Mouse (Mus musculus): ENCODE measurements at regions not wholly inside any gene's neighbourhood (a gene's known extent, or its start where the extent isn't known, plus 50 kb on each side); places are given as distances from the start of the nearest gene placed in this dataset.

DNA sequence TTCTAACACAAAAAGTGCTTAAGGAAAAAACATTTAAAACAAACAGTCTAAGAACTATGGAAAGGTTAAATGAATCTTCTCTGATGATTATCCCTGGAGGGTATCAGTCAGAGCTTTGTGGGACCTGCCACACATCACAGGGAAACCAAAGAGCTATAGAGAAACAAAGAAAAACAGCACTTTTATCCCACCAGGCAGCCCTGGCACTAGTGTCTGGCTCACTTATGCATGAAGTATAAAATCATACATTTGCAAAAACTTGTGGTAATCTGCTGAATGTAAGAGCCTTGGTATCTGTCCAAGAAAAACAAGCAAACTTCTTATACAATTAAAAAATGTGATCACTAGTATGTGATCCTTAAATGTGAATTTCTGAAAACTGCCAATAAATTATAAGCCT is 972.4 kb upstream of the Ctnnd2 start:
- no peak for TF ChIP-seq CTCF (IDR thresholded peaks at IDR 0.05; ENCODE audit: low read depth)
- H3K4me3 ChIP-seq (replicated peaks; ENCODE audit: low read depth, low read length): no peak overlapping the region
- no peak for DNase-seq (ENCODE audit: low spot score)

DNA sequence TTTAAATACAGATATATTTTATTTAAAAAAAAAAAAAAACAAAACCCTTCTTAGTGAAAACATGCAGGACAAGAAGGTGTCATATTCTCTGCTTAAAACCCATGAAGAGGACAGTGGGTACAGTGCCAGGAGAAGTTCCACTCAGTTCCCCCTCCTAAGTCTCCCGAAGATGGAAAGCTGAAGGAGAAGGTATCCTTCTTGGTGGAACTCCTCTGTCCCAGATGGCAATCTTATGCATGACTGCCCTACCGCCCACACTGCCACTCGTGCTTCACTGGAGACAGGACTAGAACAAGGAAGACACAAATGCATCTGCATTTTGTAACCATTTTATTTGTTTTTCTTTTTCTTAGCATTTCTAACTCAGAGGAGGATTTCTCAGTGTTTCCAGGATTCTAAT is 948.7 kb upstream of the Ctnnd2 start:
- Histone ChIP-seq H3K4me3 (replicated peaks; ENCODE audit: low read depth, low read length) (no peak overlapping the region), H3K4me2 (ENCODE audit: low read length) (no peak overlapping the region), H3K4me1 (replicated peaks; ENCODE audit: insufficient read depth, low read length) (no peaks in the 10 kb centered on the region), H3K9me3 (replicated peaks; ENCODE audit: low read length) (no peaks in the 10 kb centered on the region), H3K36me3 (ENCODE audit: insufficient read depth, low read length) (no peaks in the 10 kb centered on the region), H3K9ac (ENCODE audit: low read depth, low read length) (no peak overlapping the region), H3K27ac (no peak overlapping the region), H3K27me3 (ENCODE audit: insufficient read depth, low read length) (no peaks in the 10 kb centered on the region)
- 39% methylated on average over 3 of the region's 3 CpGs for WGBS
- no peak for ATAC-seq (replicated peaks; ENCODE audit: low FRiP score, low read depth)
- peak; percentile 4 for DNase-seq (ENCODE audit: low spot score)
- TF ChIP-seq CTCF (IDR thresholded peaks at IDR 0.05; ENCODE audit: low read depth): no peak

More for the DNA sequence above, 972.4 kb upstream of the Ctnnd2 start:
- no peak for ATAC-seq (replicated peaks; ENCODE audit: low FRiP score, low read depth)
- H3K4me1 ChIP-seq (replicated peaks; ENCODE audit: insufficient read depth, low read length): no peaks in the 10 kb centered on the region
- no peak overlapping the region for H3K27ac ChIP-seq
- no peaks in the 10 kb centered on the region for H3K27me3 ChIP-seq (ENCODE audit: insufficient read depth, low read length)
- H3K9me3 ChIP-seq (replicated peaks; ENCODE audit: low read length): no peaks in the 10 kb centered on the region
- H3K36me3 ChIP-seq (ENCODE audit: insufficient read depth, low read length): no peaks in the 10 kb centered on the region
- H3K9ac ChIP-seq (ENCODE audit: low read depth, low read length): no peak overlapping the region
- no peak overlapping the region for H3K4me2 ChIP-seq (ENCODE audit: low read length)

DNA sequence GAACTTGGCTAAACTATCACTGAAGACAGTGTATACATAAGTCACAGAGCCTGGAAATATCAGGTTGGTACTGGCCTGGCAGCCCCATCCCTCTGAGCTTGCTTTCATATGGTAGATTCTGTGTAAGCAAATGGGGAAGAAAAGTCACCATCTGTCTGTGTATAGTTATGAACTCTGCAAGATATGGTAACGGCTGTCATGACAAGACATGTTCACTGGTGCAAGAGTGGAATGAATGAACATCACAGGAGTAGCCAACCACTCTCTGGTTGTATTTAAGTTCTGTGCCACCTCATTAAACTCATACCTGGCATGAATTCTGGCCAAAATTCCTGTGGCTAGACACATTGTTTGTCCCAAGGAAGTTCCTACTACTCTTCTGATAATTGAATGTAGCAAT is 945.5 kb upstream of the Ctnnd2 start:
- H3K27me3 ChIP-seq (ENCODE audit: insufficient read depth, low read length): no peaks in the 10 kb centered on the region
- TF ChIP-seq CTCF (IDR thresholded peaks at IDR 0.05; ENCODE audit: low read depth): no peak
- no peaks in the 10 kb centered on the region for H3K9me3 ChIP-seq (replicated peaks; ENCODE audit: low read length)
- H3K4me3 ChIP-seq (replicated peaks; ENCODE audit: low read depth, low read length): no peak overlapping the region
- ATAC-seq (replicated peaks; ENCODE audit: low FRiP score, low read depth): no peak
- no peak overlapping the region for H3K27ac ChIP-seq
- no peak overlapping the region for H3K4me2 ChIP-seq (ENCODE audit: low read length)
- DNase-seq (ENCODE audit: low spot score): no peak
- H3K36me3 ChIP-seq (ENCODE audit: insufficient read depth, low read length): no peaks in the 10 kb centered on the region
- WGBS: 84% methylated on average over 1 of the region's 1 CpGs
- no peaks in the 10 kb centered on the region for H3K4me1 ChIP-seq (replicated peaks; ENCODE audit: insufficient read depth, low read length)
- H3K9ac ChIP-seq (ENCODE audit: low read depth, low read length): no peak overlapping the region

DNA sequence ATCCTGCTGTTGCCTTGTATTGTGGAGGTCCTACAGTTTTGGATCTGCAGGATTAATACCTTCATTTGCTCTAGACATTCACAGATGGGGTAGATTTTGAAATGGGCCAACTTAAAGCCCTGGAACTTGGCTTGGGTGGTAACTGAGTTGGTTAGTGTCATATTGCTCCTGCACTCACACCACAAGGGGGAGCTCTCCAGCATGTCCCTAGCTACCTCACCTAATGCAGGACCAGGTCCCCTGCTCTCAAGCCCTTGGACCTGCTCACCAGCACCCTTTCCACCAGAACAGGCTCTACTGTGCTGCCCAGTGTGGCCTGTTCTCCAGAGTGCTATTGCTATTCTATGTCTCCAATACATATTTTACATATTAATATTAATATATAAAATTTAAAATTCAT is 937.8 kb upstream of the Ctnnd2 start:
- DNase-seq (ENCODE audit: low spot score) (no peak), ATAC-seq (replicated peaks; ENCODE audit: low FRiP score, low read depth) (no peak)
- H3K36me3 ChIP-seq (ENCODE audit: insufficient read depth, low read length): no peaks in the 10 kb centered on the region
- no peaks in the 10 kb centered on the region for H3K27me3 ChIP-seq (ENCODE audit: insufficient read depth, low read length)
- H3K4me2 ChIP-seq (ENCODE audit: low read length): no peak overlapping the region
- no peak; the same call in 1 of the 2 replicates for TF ChIP-seq CTCF (IDR thresholded peaks at IDR 0.05; ENCODE audit: low read depth)
- no peak overlapping the region for H3K27ac ChIP-seq
- no peaks in the 10 kb centered on the region for H3K9me3 ChIP-seq (replicated peaks; ENCODE audit: low read length)
- no peaks in the 10 kb centered on the region for H3K4me1 ChIP-seq (replicated peaks; ENCODE audit: insufficient read depth, low read length)
- H3K9ac ChIP-seq (ENCODE audit: low read depth, low read length): no peak overlapping the region
- H3K4me3 ChIP-seq (replicated peaks; ENCODE audit: low read depth, low read length): no peak overlapping the region

DNA sequence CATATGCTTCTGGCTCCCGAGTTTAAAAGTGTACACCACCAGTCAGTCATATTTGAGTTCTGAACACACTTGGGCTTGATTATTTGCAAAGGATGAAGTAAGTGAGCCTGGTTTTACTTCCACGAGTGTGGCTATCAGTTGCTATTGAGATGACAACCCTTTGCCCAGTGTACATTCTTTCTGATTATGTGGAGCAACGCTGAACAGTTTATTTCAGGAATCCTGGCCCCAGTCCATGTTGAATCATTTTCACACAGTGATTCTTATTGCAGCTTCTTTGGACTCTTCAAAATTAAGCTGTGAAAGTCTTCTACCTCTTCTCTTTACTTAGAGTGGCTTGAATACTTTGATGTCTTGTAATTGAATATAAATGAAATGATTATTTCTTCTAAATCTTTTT is 917.2 kb upstream of the Ctnnd2 start:
- no peaks in the 10 kb centered on the region for H3K9me3 ChIP-seq (replicated peaks; ENCODE audit: low read length)
- H3K27me3 ChIP-seq (ENCODE audit: insufficient read depth, low read length): no peaks in the 10 kb centered on the region
- H3K9ac ChIP-seq (ENCODE audit: low read depth, low read length): no peak overlapping the region
- H3K4me3 ChIP-seq (replicated peaks; ENCODE audit: low read depth, low read length): no peak overlapping the region
- no peaks in the 10 kb centered on the region for H3K36me3 ChIP-seq (ENCODE audit: insufficient read depth, low read length)
- H3K4me1 ChIP-seq (replicated peaks; ENCODE audit: insufficient read depth, low read length): no peaks in the 10 kb centered on the region
- H3K4me2 ChIP-seq (ENCODE audit: low read length): no peak overlapping the region
- H3K27ac ChIP-seq: no peak overlapping the region
- no peak for ATAC-seq (replicated peaks; ENCODE audit: low FRiP score, low read depth)
- DNase-seq (ENCODE audit: low spot score): no peak
- TF ChIP-seq CTCF (IDR thresholded peaks at IDR 0.05; ENCODE audit: low read depth): no peak
- WGBS: 72% methylated on average over 3 of the region's 3 CpGs

DNA sequence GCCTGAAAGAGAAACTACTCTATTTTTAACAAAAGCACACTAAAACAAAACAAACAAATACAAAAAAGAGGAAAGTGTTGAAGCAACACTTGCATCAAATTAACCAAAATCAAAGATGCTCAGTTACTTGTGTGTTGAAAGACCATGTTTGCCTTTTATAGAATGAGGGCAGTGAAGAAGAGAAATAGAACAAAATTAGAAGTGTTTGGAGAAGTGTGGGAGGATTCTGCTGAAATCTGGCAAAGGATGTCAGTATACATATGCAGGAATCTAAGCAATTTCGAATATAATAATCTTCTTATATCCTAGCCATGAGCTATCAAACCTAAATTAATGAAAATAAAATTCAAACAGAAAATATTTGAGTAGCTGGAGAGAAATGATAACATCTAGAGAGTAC is 905.6 kb upstream of the Ctnnd2 start:
- no peaks in the 10 kb centered on the region for H3K9me3 ChIP-seq (replicated peaks; ENCODE audit: low read length)
- no peaks in the 10 kb centered on the region for H3K4me1 ChIP-seq (replicated peaks; ENCODE audit: insufficient read depth, low read length)
- DNase-seq (ENCODE audit: low spot score) (no peak), ATAC-seq (replicated peaks; ENCODE audit: low FRiP score, low read depth) (no peak)
- no peak overlapping the region for H3K27ac ChIP-seq
- no peak overlapping the region for H3K4me3 ChIP-seq (replicated peaks; ENCODE audit: low read depth, low read length)
- 60% methylated on average over 1 of the region's 1 CpGs for WGBS
- H3K4me2 ChIP-seq (ENCODE audit: low read length): no peak overlapping the region
- TF ChIP-seq CTCF (IDR thresholded peaks at IDR 0.05; ENCODE audit: low read depth): no peak
- no peaks in the 10 kb centered on the region for H3K36me3 ChIP-seq (ENCODE audit: insufficient read depth, low read length)
- H3K9ac ChIP-seq (ENCODE audit: low read depth, low read length): no peak overlapping the region
- H3K27me3 ChIP-seq (ENCODE audit: insufficient read depth, low read length): no peaks in the 10 kb centered on the region

DNA sequence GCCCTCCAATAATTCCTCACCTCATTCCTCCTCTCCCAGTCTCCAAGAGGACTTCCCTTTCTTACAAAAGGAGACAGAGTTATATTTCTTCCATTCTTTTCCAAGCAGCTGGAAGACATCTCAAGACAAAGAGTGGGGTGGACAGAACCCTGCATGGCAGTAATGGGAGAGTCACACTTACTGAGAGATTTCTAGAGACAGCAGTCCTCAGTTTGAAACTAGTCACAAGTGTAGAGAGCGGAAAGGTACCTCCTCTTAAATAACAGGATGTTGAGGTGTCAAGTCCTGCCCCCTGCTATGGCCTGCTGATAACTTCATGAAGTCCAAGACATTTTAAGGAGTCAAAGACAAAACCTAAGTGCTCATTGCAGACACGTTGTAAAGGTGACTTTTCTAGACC is 875.9 kb upstream of the Ctnnd2 start:
- Histone ChIP-seq H3K4me1 (replicated peaks; ENCODE audit: insufficient read depth, low read length) (no peaks in the 10 kb centered on the region), H3K27me3 (ENCODE audit: insufficient read depth, low read length) (no peaks in the 10 kb centered on the region), H3K4me3 (replicated peaks; ENCODE audit: low read depth, low read length) (no peak overlapping the region), H3K27ac (no peak overlapping the region), H3K9me3 (replicated peaks; ENCODE audit: low read length) (no peaks in the 10 kb centered on the region), H3K36me3 (ENCODE audit: insufficient read depth, low read length) (no peaks in the 10 kb centered on the region), H3K9ac (ENCODE audit: low read depth, low read length) (no peak overlapping the region), H3K4me2 (ENCODE audit: low read length) (no peak overlapping the region)
- ATAC-seq (replicated peaks; ENCODE audit: low FRiP score, low read depth) (no peak), DNase-seq (ENCODE audit: low spot score) (peak; percentile 15)
- 25% methylated on average over 2 of the region's 2 CpGs for WGBS
- no peak for TF ChIP-seq CTCF (IDR thresholded peaks at IDR 0.05; ENCODE audit: low read depth)

All from kidney, postnatal 0 days (tissue).